Mouse (Mus musculus): ENCODE data around the gene Stk32b.

The Stk32b gene

DNA sequence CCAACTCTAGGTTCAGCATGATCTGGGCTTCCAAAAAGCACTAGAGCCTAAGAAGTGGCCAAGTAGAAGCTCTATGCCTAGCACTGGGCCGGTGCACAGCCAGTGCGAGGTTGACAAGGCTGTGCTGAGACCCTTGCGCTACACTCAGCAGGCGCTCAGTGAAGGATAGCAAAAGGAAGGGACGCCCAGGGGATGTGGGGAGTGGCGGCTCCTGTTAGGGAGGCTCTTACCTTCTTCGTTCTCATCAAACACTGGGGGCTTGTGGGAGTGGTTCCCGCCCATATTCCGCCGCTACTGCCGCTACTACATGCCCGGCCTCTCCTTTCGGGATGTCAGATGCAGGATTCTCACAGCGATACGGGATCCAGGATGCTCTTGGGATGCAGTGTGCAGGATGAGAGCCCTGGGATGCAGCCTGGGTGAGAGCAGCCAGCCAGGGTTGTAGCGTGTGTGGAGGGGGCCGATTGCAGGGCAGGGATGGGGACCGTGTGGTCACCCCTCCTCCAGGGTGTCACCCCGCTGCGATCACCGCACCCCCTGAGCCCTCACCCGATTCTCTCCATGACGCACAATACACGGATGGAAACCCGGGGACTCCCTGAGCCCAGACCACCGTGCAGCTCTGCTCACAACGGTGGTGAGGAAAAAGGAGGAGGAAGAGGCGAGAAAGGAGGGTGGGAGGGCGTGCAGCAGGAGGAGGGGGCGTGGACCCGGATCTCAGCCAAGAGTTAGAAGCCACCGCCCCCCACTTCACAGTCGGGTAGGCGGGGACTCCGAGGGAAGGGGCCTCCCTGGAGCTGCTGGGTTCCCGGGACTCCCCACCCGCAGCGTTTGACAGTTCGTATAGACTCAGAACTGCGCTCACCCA, at the start of gene Stk32b:
Stk32b (minus strand) TSS at position 667 of the 868 bp plus-strand sequence.
- no peak for DNase-seq (ENCODE audit: low read depth)

DNA sequence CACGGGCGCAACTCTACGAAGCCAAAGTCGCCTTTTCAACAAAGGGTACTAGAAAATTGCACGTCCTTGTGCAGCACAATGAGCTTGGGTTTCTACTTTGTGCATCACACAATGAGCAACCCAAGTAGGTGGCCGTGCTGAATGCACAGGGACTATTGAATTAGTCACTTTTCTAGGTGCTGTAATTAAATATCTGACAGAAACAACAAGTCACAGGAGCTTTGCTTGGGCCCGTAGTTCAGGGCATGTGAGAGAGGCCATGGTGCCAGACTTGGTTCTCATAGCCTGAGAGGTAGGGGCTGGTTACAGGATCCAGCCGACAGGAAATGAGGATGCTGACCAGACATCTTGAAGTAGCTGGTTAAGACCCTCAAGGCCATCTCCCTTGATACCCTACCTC, 48.9 kb upstream of the Stk32b start:
- DNase-seq (ENCODE audit: low read depth) = no peak

DNA sequence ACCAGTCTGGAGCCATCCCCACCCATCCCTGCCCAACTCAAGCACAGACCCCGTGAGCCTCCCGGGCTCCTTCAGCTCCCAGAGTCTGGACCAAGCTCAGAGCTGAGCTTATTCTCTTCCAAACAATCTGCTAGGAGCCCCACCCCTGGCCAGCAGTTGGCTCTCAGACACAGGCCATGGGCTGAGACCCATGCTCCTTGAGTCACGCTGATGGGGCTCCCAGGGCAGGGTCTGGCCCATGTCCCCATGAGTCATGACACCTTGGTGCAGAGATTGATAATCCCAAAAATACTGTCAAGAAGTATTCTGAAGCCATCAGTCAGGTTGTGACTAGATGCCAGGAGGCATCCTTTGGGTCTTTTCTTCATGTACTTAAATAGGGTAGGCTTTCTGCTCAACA, 45.1 kb upstream of the Stk32b start:
- DNase-seq (ENCODE audit: low read depth) = no peak

DNA sequence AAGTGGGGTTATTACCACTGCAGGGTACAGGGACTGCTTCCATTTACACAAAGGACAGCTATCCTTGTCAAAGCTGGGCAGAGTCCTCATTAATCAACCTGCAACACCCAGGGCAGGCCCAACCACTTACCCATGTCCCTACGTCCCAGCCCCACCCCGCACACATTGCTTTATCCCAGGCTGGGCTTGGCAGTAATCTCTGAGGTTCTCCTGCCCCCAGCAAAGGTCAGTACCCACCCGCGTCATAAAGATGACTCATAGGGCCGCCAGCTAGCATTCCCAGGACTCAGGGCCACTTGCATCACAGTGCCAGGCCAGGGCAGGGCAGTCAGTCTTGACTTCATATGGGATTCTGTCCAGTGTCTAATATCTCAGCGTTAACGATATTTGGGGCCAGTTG, 36.4 kb upstream of the Stk32b start:
- DNase-seq (ENCODE audit: low read depth) = no peak

DNA sequence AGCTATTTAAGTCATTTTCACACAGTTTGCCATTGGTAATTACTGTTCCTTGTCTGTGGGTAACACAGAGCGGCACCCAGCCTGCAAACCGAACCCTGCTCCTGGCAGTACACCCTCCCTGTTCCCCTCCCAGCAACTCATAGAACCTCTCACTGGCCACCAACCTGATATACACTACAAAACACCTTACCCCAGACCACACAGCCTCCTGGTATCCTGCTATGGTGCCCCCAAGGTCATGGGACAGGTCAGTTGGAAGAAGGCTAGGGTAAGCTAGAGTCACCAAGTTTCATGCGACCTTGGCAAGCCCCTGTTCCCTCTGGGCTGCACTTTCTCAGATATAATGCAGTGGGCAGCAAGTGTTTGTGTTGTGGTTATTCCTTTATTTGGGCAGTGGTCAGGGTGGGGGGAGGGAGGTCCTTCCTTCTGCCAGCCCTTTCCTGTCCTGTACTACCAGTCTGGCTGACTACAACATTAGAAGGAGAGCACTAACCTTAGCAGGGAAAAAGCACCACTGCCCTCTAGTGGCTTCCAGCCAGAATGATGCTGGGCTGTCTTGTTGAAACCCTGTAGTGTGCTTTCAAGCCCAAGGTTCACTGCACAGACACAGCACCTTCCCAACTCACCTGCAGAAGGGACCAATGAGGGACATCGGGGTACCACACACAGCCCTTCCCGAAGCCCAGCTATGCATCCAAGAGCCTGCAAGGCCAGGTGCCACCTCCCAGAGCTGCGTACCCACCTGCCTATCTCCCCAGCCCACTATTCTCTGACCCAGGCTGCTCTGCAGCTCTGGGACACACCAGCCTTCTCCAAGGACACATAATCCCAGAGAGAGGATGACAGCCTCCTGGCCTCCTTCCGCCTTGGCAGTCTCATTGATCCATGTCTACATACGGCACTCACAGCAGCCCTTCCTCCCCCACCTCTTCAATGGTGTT, 35.3 kb upstream of the Stk32b start:
- DNase-seq (ENCODE audit: low read depth) = no peak

DNA sequence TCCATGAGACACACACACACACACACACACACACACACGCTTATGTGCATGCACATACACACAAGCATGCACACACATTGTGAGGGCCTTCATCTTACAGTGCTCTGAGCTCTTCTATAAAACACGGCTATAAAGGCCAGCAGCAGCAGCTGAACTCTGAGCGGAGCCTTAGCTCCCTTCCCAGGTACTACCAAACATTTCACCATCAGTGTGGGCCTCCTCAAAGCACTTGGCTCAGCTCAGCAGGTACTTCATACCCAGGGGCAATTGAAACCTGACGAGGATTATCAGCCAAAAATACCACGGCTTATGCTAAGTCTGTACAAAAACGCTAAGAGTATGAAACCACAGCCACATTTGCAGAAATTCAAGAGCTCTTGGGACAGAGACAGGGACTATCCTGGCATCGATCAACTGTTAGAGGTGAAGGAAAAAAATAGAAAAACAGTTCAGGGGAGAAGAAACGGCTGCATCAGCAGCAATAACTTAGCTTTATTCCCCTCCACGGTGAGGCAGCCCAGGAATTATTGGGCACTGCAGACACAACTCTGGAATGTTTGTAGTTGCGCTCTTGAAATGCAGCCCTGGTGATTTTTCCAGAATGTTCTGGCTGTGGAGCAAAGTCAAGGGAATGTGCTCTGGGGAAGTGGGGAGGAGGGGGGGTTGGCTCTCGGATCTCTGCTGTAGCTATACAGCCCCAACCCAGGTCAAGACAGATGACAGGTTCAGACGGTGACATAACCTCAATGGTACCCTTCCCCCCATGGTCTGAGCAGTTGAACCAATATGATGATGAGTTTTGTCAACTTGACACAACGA, 27.1 kb upstream of the Stk32b start:
- DNase-seq (ENCODE audit: low read depth) = no peak

DNA sequence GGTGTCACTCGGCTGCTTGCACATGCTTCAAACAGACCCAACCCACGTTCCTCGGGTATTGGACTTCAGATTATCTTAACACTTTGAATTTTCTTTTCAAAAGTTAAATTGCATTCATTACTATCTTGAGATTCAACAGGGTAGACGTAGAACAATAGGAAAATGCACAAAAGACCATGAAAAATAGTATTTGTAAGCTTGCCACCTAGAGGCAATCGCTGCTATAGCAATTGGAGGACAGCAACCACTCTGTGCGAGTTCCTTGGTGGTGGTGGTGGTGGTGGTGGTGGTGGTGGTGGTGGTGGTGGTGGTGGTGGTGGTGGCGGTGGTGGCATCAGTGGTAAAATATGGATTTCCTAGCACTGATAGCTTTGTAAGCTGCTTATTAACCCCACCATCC, 19.2 kb upstream of the Stk32b start:
- DNase-seq (ENCODE audit: low read depth) = no peak

DNA sequence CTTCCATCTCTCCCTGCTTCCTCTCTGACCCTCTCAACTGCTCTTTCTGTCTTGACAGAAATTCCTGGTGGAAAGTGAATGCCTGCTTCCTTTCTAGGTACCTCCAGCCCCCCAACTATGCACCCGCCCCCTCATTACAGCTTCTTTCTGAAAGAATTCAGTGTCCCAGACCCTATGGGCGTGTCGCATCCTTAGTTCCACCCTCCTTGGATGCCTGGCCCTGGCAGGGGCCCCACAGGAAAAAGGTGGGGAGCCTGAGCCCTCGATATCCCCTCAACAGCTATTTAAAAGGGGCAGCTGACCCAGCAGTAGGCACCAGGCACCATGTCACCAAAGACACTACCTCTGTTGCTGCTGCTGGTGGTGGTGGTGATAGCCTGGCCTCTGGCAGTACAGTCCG, 18.3 kb upstream of the Stk32b start, which contains the start of gene Cytl1:
Cytl1 (plus strand) TSS at position 296 of the 400 bp plus-strand sequence.
- no peak for DNase-seq (ENCODE audit: low read depth)

DNA sequence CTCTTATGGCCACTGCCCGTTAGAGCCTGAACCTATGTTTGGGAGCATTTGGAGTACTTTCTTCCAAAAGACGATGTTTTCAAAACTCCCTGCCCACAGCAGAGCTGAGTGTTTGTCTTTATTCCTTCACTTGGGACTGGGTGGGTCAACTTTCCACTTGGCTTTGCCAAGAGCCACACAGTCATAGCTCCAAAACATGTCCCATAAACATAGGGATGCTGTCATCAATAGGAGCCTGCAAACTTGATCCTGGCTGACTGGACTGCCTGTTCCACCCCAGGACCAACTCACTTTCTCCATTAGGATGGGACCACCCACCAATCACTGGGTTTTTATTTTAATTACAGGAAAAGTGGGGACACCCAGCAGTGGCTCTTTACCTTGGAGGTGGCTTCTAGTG, 13.8 kb upstream of the Stk32b start:
- no peak for DNase-seq (ENCODE audit: low read depth)

DNA sequence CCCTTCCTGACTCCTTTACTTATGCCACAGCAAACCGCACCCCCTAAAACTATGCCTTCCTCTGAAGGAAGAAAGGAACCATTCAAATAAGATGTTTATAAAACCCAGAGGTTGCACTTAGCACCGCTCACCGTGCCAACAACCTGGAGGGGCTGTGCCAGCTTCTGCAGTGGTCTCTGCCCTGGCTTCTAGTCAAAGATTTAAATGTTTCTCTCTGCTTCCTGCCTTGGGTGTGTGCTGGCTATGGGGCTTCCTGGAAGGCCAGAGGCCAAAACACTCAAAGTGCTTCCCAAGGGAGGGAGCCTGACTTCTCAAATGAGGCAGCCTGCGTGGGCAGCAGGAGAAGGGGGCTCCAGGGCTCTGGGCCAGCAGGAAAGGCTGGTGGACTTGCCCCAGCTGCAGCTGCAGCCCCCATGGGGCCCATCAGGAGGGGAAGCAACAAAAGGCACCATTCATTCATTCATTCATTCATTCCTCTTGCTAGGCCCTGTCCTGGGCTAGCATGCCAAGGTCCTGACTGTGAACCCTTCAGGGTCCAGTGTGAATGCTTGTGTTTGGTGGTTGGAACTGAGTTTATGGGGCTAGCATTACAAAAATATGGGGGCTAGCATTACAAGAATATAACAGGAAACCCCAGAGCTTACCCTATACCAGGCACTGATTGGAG, 8.4 kb upstream of the Stk32b start:
- DNase-seq (ENCODE audit: low read depth) = no peak

DNA sequence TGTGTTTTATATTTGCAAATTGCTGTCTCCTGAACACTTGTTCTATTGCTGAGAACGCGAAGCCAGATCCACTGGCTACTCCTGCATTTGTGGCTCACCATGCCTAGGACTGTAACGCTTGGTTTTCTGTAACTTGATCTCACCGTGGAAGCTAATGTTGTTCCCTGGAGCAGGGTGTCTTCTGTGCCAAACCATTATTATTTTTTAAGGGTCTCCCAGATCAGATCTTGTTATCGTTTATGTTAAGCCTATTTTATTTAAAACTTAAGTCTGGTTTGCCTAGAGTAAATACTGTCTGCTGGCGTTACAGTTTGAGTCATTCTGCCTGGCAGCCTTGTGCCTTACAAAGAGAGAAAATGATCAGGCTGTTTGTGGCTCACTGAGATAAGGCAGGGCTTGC, 3.7 kb upstream of the Stk32b start:
- DNase-seq (ENCODE audit: low read depth) = no peak

DNA sequence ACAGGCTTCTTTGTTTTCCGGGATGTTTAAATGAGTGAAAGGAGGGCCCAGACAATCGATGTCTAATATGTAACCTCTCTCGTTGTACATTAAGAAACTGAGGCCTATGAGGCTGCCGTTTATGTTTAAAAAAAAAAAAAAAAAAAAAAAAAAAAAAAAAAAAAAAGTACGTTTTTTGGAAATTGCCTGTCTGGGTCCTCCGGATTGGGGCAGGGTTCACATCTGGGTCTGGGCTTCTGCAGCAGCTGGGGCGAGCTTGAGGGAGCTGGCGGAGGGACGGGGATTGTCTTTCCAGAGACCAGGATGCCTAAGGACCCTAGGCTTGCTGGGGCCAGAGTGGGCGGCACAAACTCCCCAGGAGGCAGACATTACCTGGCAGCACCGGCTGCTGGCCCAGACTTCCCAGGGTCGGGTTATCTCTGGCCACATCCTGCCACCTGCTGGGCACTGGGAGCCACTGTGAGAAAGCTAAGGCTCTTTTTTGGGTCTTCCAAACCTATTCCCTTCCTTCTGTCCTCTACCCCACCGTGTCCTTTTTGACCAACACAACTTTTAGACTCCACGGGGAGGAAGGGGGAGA, 503 bp upstream of the Stk32b start:
- DNase-seq (ENCODE audit: low read depth) = no peak

DNA sequence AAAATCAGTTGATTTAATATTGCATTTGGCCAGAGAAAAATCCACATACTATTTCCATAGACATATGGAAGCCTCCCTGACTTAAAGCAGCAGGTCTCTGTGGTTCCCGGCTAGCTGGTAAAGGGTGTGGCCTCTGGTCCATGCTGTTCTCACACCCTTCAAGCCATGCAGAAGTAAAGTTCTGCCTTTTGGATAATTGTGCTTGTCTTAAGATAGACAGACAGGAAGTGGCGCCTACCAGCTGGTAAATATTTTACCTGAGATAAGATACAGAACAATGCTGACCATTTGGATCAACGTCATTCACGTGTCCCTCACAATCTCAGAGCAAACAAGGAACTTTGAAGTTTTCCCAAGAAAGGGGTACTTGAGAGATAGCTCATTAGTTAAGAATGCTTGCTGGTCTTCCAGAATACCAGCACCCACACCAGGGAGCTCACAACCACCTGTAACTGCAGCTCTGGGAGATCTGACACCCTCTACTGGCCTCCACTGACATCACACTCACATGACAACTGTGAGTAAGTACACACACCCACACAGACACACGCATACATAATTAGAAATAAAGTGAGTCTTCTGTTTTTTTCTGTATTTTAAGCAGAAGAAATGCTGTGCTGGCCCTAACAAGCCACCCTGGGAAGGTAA, 7.6 kb downstream of the Stk32b start:
- no peak for DNase-seq (ENCODE audit: low read depth)

DNA sequence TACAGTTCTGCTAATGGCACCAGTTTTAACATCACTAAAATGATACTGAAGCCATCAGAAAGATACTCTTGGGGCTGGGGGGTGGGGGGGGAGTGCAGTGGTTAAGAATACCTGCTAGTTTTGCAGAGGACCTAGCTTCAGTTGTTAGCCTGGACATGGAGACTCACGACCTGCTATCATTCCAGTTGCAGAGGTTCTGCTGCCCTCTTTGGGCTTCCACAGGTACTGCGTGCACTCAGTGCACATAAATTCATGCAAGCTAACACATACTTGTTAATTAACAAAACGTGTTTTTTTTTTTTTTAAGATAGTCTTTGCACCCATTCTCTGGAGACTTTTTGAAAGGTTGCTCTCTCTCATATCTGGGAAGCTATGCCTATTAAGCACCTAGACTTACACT, 8.8 kb downstream of the Stk32b start:
- no peak for DNase-seq (ENCODE audit: low read depth)

DNA sequence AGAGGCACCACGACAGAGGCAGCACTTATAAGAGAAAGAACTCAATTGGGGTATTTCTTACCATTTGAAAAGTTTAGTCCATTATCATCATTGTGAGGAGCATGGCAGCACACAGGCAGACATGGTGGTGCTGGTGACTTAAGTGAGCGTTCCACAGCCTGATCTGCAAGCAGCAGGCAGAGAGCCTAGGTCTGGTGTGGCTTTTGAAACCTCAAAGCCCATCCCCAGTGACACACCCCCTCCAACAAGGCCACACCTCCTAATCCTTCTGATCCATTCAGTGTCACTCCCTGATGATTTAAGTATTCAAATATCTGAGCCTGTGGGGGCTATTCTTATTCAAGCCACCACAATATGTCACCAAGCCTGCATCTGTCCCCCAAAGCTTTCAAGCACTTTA, 12.0 kb downstream of the Stk32b start:
- DNase-seq (ENCODE audit: low read depth) = no peak

DNA sequence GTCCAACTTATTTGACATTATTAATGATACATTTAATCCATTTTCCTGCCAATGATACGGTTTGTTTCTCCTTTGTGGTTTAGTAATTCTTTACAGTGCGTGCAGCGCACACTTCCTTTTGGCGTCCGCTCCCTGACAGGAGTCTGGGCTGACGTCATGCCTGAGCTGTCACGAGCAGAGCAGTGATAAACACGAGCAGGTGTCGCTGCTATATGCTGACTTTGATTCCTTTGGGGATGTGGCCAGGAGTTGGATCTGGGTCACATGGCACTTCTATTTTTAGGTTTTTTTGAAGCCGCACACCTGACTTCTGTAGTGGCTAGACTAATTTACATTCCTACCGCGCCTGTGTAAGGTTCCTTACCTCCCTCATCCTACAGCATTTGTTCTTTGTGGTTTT, 17.2 kb downstream of the Stk32b start:
- DNase-seq (ENCODE audit: low read depth) = no peak

DNA sequence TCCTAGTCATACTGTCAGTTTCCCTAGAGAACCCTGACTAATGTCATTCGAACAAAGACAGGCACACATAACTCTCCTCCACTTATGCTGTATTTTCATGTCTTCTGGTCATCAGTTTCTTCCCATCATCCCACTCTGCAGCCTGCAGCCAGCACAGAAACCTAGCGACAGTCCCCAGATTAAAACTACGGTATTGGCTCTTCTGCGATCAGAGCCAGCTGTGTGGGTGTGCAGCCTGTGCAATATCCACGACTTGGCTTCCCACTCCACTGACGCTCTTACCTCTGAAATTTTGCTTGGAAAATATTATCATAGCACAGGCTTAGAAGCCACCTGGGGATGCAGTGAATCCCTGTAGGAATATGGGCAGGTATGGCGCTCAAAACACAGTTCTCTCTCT, 19.7 kb downstream of the Stk32b start:
- no peak for DNase-seq (ENCODE audit: low read depth)

DNA sequence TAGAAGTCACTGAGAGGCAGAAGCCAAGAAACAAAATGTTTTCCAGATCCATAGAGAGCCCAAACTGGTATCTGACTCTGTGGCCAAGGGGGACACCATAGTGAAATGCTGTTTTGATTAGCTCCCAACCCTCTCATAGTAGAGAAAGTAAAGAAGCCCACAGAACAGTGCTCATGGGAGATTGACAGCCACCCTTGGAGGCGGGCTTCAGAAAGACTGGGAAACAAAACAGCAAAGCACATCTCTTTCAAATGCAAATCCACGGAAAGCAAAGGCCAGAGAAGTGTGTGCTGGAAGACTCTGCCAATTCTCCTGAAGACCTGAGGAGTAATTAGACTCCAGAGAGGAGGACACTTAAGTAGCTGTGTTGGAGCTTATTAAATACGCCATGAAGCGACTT, 21.2 kb downstream of the Stk32b start:
- DNase-seq (ENCODE audit: low read depth) = no peak

DNA sequence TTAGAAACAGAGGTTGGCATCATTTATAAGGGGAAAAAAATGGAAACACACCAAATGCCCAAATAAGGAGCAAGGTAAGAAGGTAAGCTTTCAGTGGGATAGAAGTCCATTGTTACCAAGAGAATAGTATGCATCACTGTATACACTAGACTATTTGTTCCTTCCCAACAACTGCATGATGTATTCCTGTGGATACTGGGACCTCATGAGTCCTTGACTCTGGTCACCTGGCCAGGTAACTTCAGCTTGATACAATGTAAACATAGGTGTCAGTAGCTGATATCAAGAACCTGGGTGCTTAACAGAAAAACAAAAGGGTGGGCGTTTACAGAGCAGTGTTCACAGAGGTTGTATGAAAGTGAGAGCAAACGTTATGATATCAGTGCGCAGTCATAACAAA, 24.2 kb downstream of the Stk32b start:
- no peak for DNase-seq (ENCODE audit: low read depth)

DNA sequence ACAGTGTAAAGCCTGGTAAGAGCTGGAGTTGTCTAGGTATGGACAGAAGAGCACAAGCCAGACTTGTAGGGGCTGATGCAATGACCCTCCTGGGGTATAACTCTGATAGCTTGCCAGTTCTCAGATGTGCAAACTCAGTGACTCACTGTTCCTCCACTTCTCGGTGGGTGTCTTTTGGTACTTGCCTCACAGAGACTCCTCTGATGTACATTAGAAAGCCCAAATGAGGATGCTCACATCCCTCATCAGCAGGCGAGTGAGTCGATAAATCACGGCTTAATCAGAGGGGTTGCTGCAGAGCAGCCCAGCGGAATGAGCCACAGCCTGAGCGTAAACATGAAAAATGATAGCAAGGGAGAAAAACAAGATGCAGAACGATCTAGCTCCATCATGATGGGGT, 46.2 kb downstream of the Stk32b start:
- no peak for DNase-seq (ENCODE audit: low read depth)

DNA sequence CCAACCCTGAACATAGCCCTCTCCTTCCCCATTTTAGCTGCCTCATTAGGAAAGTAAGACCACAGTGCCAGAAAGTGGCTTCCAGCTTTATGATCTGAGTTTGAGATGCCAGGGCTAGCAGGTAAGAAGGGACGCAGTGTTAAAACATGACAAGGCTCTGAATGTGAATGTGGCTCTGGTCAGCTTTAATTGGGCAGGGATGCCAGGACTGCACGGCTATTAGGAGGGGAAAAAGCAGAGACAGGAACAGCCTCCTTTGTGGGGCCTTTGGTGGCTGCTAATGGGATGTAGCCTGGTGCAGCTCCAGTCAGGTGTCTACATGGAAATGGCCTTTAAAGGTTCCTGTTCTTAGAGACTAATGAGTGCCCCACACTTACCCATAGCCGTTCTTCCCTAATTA, 52.0 kb downstream of the Stk32b start:
- no peak for DNase-seq (ENCODE audit: low read depth)

All from naive thymus-derived CD4-positive, alpha-beta T cell, adult 2 months (primary cell).